ENCODE assay signal across 14 mouse cellular contexts in genomic region chr2:173563336-173563735, GRCm38 (mm10). TPM values are rescaled to one million over a fixed set of nuclear protein-coding genes. Genes with fewer than 3 reads are reported as not detected.
A peak's percentile ranks its signal among the peaks of the same experiment; 100 is the strongest.
DNase-seq lines count a peak whose midpoint lies in the region; ATAC-seq and TF ChIP-seq lines count a peak whose summit lies in the region.
"Had no signal": no experiment of that assay in that cellular context is flagged by ENCODE, and none has a peak within 500 bp of the region (broad histone marks: within the 10 kb centered on the region; RNA-seq: fewer than 3 reads in every experiment).

No protein-coding gene starts in this region.

- no peak overlapping the region for H3K4me2 ChIP-seq in kidney, embryonic 16.5 days (replicated peaks; ENCODE audit: low read depth, low read length)
- H3K4me2 ChIP-seq in midbrain, postnatal 0 days (ENCODE audit: low read depth, low read length, poor library complexity, severe bottlenecking), result no peak overlapping the region
- H3K4me2 ChIP-seq in midbrain, embryonic 13.5 days (replicated peaks), result no peak overlapping the region
- H3K4me2 ChIP-seq in embryonic facial prominence, embryonic 14.5 days (ENCODE audit: low read depth, low read length), result no peak overlapping the region
- no peak overlapping the region for H3K4me2 ChIP-seq in stomach, embryonic 14.5 days (replicated peaks; ENCODE audit: low read depth, low read length)
- H3K4me2 ChIP-seq: liver, embryonic 11.5 days; midbrain, embryonic 12.5 days had no signal

- 0 out of 2 replicates have a peak overlapping the region, but pooled peaks have one; percentile 12 for H3K27ac ChIP-seq in kidney, embryonic 16.5 days (ENCODE audit: low read length)
- H3K27ac ChIP-seq in kidney, adult 2 months (ENCODE audit: insufficient read depth, low read depth, low read length), result no peak overlapping the region
- no peak overlapping the region for H3K27ac ChIP-seq in midbrain, postnatal 0 days (ENCODE audit: low read depth, low read length)
- H3K27ac ChIP-seq in midbrain, embryonic 13.5 days, result no peak overlapping the region
- H3K27ac ChIP-seq in embryonic facial prominence, embryonic 14.5 days (replicated peaks; ENCODE audit: low read depth, low read length), result no peak overlapping the region
- peak overlapping the region; percentile 44; the same call in 1 of the 2 replicates for H3K27ac ChIP-seq in stomach, embryonic 14.5 days (ENCODE audit: low read length)
- no peak overlapping the region for H3K27ac ChIP-seq in thymus, adult 2 months (ENCODE audit: control insufficient read depth, insufficient read depth, low read length)
- H3K27ac ChIP-seq: midbrain, embryonic 12.5 days had no signal

- H3K4me3 ChIP-seq in kidney, embryonic 16.5 days (ENCODE audit: low read length), result no peak overlapping the region
- H3K4me3 ChIP-seq in kidney, adult 2 months (ENCODE audit: insufficient read depth, low read depth, low read length), result no peak overlapping the region
- no peak overlapping the region for H3K4me3 ChIP-seq in midbrain, postnatal 0 days (ENCODE audit: low read depth, low read length)
- no peak overlapping the region for H3K4me3 ChIP-seq in midbrain, embryonic 13.5 days (replicated peaks)
- no peak overlapping the region for H3K4me3 ChIP-seq in embryonic facial prominence, embryonic 14.5 days (ENCODE audit: low read depth, low read length)
- no peak overlapping the region for H3K4me3 ChIP-seq in stomach, embryonic 14.5 days (ENCODE audit: low read depth, low read length)
- H3K4me3 ChIP-seq in thymus, adult 2 months (ENCODE audit: control insufficient read depth, insufficient read depth, low read length), result no peak overlapping the region
- H3K4me3 ChIP-seq: midbrain, embryonic 12.5 days had no signal

- no peak for TF ChIP-seq POLR2A in kidney, adult 2 months (IDR thresholded peaks at IDR 0.05; ENCODE audit: low read depth, low read length)
- TF ChIP-seq POLR2A in thymus, adult 2 months (IDR thresholded peaks at IDR 0.05; ENCODE audit: control insufficient read depth, extremely low read depth, insufficient read depth, low read length, poor library complexity), result no peak

- no peak for DNase-seq in kidney, adult 2 months
- peak; percentile 62 for DNase-seq in midbrain, postnatal 0 days (ENCODE audit: low spot score)
- DNase-seq in embryonic facial prominence, embryonic 14.5 days (ENCODE audit: low spot score), result peak; percentile 55
- DNase-seq in heart, adult 18-20 months, result no peak
- DNase-seq in thymus, adult 2 months, result no peak
- DNase-seq: adrenal gland, postnatal 25 days had no signal

- H3K9ac ChIP-seq in kidney, embryonic 16.5 days (replicated peaks; ENCODE audit: low read length), result no peak overlapping the region
- H3K9ac ChIP-seq in midbrain, postnatal 0 days (replicated peaks; ENCODE audit: low read length, poor library complexity, severe bottlenecking), result no peak overlapping the region
- H3K9ac ChIP-seq in midbrain, embryonic 13.5 days (replicated peaks), result no peak overlapping the region
- no peak overlapping the region for H3K9ac ChIP-seq in embryonic facial prominence, embryonic 14.5 days (ENCODE audit: low read depth, low read length)
- H3K9ac ChIP-seq in stomach, embryonic 14.5 days (replicated peaks; ENCODE audit: low read depth, low read length), result no peak overlapping the region
- H3K9ac ChIP-seq: midbrain, embryonic 12.5 days had no signal

- H3K9me3 ChIP-seq in kidney, embryonic 16.5 days (ENCODE audit: low read length), result no peaks in the 10 kb centered on the region
- H3K9me3 ChIP-seq in midbrain, postnatal 0 days (ENCODE audit: low read length), result no peaks in the 10 kb centered on the region
- H3K9me3 ChIP-seq in midbrain, embryonic 13.5 days, result no peaks in the 10 kb centered on the region
- H3K9me3 ChIP-seq in embryonic facial prominence, embryonic 14.5 days (ENCODE audit: control insufficient read depth, low read length), result no peaks in the 10 kb centered on the region
- H3K9me3 ChIP-seq in stomach, embryonic 14.5 days (ENCODE audit: control insufficient read depth, low read depth, low read length), result no peaks in the 10 kb centered on the region
- H3K9me3 ChIP-seq: midbrain, embryonic 12.5 days had no signal

- no peaks in the 10 kb centered on the region for H3K27me3 ChIP-seq in kidney, embryonic 16.5 days (ENCODE audit: insufficient read depth, low read length)
- H3K27me3 ChIP-seq in kidney, adult 2 months (replicated peaks; ENCODE audit: control insufficient read depth, insufficient read depth, low read length), result no peaks in the 10 kb centered on the region
- no peaks in the 10 kb centered on the region for H3K27me3 ChIP-seq in midbrain, postnatal 0 days (ENCODE audit: insufficient read depth, low read length)
- no peaks in the 10 kb centered on the region for H3K27me3 ChIP-seq in midbrain, embryonic 13.5 days
- H3K27me3 ChIP-seq in embryonic facial prominence, embryonic 14.5 days (replicated peaks; ENCODE audit: control insufficient read depth, insufficient read depth, low read length), result no peaks in the 10 kb centered on the region
- H3K27me3 ChIP-seq in stomach, embryonic 14.5 days (ENCODE audit: control insufficient read depth, insufficient read depth, low read length), result no peaks in the 10 kb centered on the region
- no peaks in the 10 kb centered on the region for H3K27me3 ChIP-seq in thymus, adult 2 months (ENCODE audit: control insufficient read depth, insufficient read depth, low read length)
- H3K27me3 ChIP-seq: midbrain, embryonic 12.5 days had no signal

- H3K4me1 ChIP-seq in kidney, embryonic 16.5 days (ENCODE audit: insufficient read depth, low read length), result peaks cover 16% of the 10 kb centered on the region
- H3K4me1 ChIP-seq in kidney, adult 2 months (ENCODE audit: control insufficient read depth, insufficient read depth, low read length), result no peaks in the 10 kb centered on the region
- no peaks in the 10 kb centered on the region for H3K4me1 ChIP-seq in midbrain, postnatal 0 days (ENCODE audit: insufficient read depth, low read length)
- no peaks in the 10 kb centered on the region for H3K4me1 ChIP-seq in midbrain, embryonic 13.5 days (replicated peaks)
- 0 out of 2 replicates have a peak, but pooled peaks cover 3% of the 10 kb centered on the region for H3K4me1 ChIP-seq in embryonic facial prominence, embryonic 14.5 days (ENCODE audit: control insufficient read depth, insufficient read depth, low read length)
- peaks cover 21% of the 10 kb centered on the region for H3K4me1 ChIP-seq in stomach, embryonic 14.5 days (ENCODE audit: control insufficient read depth, insufficient read depth, low read length)
- H3K4me1 ChIP-seq in thymus, adult 2 months (replicated peaks; ENCODE audit: control insufficient read depth, insufficient read depth, low read length), result peaks cover 11% of the 10 kb centered on the region
- H3K4me1 ChIP-seq: midbrain, embryonic 12.5 days had no signal

- ATAC-seq in kidney, embryonic 16.5 days (ENCODE audit: low FRiP score, low TSS enrichment), result no peak
- ATAC-seq in midbrain, postnatal 0 days (ENCODE audit: low FRiP score), result no peak
- ATAC-seq in midbrain, embryonic 13.5 days, result no peak
- ATAC-seq in embryonic facial prominence, embryonic 14.5 days (ENCODE audit: low read depth), result 0 out of 2 replicates have a peak, but pooled peaks have one; percentile 1
- no peak for ATAC-seq in stomach, embryonic 14.5 days (ENCODE audit: insufficient number of reproducible peaks, insufficient read depth, low FRiP score, low read depth)
- ATAC-seq: inflammation-experienced regulatory T-cells, adult 6 months had no signal

- 70% methylated on average over 7 of the region's 7 CpGs for WGBS in kidney, embryonic 16.5 days
- WGBS in kidney, adult 2 months, result 80% methylated on average over 7 of the region's 7 CpGs
- WGBS in midbrain, postnatal 0 days, result 75% methylated on average over 7 of the region's 7 CpGs
- 76% methylated on average over 7 of the region's 7 CpGs for WGBS in midbrain, embryonic 13.5 days
- 62% methylated on average over 7 of the region's 7 CpGs for WGBS in embryonic facial prominence, embryonic 14.5 days
- 59% methylated on average over 7 of the region's 7 CpGs for WGBS in stomach, embryonic 14.5 days
- WGBS in thymus, adult 2 months, result 85% methylated on average over 7 of the region's 7 CpGs

- no peaks in the 10 kb centered on the region for H3K36me3 ChIP-seq in kidney, embryonic 16.5 days (ENCODE audit: insufficient read depth, low read length)
- H3K36me3 ChIP-seq in kidney, adult 2 months (ENCODE audit: control insufficient read depth, insufficient read depth, low read length), result no peaks in the 10 kb centered on the region
- no peaks in the 10 kb centered on the region for H3K36me3 ChIP-seq in midbrain, postnatal 0 days (ENCODE audit: insufficient read depth, low read length)
- H3K36me3 ChIP-seq in midbrain, embryonic 13.5 days, result no peaks in the 10 kb centered on the region
- H3K36me3 ChIP-seq in embryonic facial prominence, embryonic 14.5 days (ENCODE audit: control insufficient read depth, insufficient read depth, low read length), result no peaks in the 10 kb centered on the region
- no peaks in the 10 kb centered on the region for H3K36me3 ChIP-seq in stomach, embryonic 14.5 days (ENCODE audit: control insufficient read depth, insufficient read depth, low read length)
- no peaks in the 10 kb centered on the region for H3K36me3 ChIP-seq in thymus, adult 2 months (ENCODE audit: control insufficient read depth, insufficient read depth, low read length)
- H3K36me3 ChIP-seq: midbrain, embryonic 12.5 days had no signal

- no peak for TF ChIP-seq CTCF in kidney, adult 2 months (conservative IDR thresholded peaks at IDR 0.05; ENCODE audit: insufficient read depth, insufficient read length, low read depth, low read length)
- peak; percentile 83 for TF ChIP-seq CTCF in midbrain, postnatal 0 days (IDR thresholded peaks at IDR 0.05)
- no peak for TF ChIP-seq CTCF in thymus, adult 2 months (IDR thresholded peaks at IDR 0.05; ENCODE audit: borderline replicate concordance, control insufficient read depth, extremely low read depth, insufficient read depth, low read length, poor library complexity)

RNA-seq across cellular contexts. Expression of gene Ankrd60, which starts 14.8 kb away (rescaled TPM):
- polyA plus RNA-seq in kidney, embryonic 16.5 days (2015; fragmentation: Nextera tagmentation; extraction: Ambion mirVana), result not detected in 2 replicates
- 0.09 and 0.22 TPM in 2 replicates for polyA plus RNA-seq in kidney, adult 2 months (2012; rRNA removed)
- total RNA-seq in midbrain, postnatal 0 days (2014; rRNA removed), result not detected in 2 replicates
- not detected in 2 replicates for polyA plus RNA-seq in midbrain, postnatal 0 days (2015; fragmentation: Nextera tagmentation; extraction: Ambion mirVana)
- polyA plus RNA-seq in midbrain, embryonic 13.5 days (2015; fragmentation: Nextera tagmentation; extraction: Ambion mirVana), result not detected in 2 replicates
- not detected in 2 replicates for polyA plus RNA-seq in embryonic facial prominence, embryonic 14.5 days (2014; fragmentation: Nextera tagmentation; extraction: Ambion mirVana)
- not detected in 2 replicates for polyA plus RNA-seq in stomach, embryonic 14.5 days (2014; fragmentation: Nextera tagmentation; extraction: Ambion mirVana)
- total RNA-seq in heart, adult 18-20 months (2021), result not detected
- polyA plus RNA-seq in thymus, adult 2 months (2012; rRNA removed), result 0.31 TPM in 1 of 2 replicates, not detected in the other
- total RNA-seq: adrenal gland, postnatal 25 days; ES-E14; gastrocnemius, adult 8-10 months had no signal
- polyA plus RNA-seq: inflammation-experienced regulatory T-cells, adult 6 months; liver, embryonic 11.5 days; midbrain, embryonic 12.5 days had no signal

RNA-seq across cellular contexts. Expression of gene 1700021F07Rik, which starts 41.0 kb away (rescaled TPM):
- polyA plus RNA-seq in kidney, embryonic 16.5 days (2015; fragmentation: Nextera tagmentation; extraction: Ambion mirVana), result not detected in 2 replicates
- polyA plus RNA-seq in kidney, adult 2 months (2012; rRNA removed), result not detected in 2 replicates
- not detected in 2 replicates for total RNA-seq in midbrain, postnatal 0 days (2014; rRNA removed)
- not detected in 2 replicates for polyA plus RNA-seq in midbrain, postnatal 0 days (2015; fragmentation: Nextera tagmentation; extraction: Ambion mirVana)
- not detected in 2 replicates for polyA plus RNA-seq in midbrain, embryonic 13.5 days (2015; fragmentation: Nextera tagmentation; extraction: Ambion mirVana)
- polyA plus RNA-seq in embryonic facial prominence, embryonic 14.5 days (2014; fragmentation: Nextera tagmentation; extraction: Ambion mirVana), result not detected in 2 replicates
- not detected in 2 replicates for polyA plus RNA-seq in stomach, embryonic 14.5 days (2014; fragmentation: Nextera tagmentation; extraction: Ambion mirVana)
- total RNA-seq in heart, adult 18-20 months (2021), result not detected
- not detected in 2 replicates for polyA plus RNA-seq in thymus, adult 2 months (2012; rRNA removed)
- total RNA-seq: adrenal gland, postnatal 25 days; ES-E14; gastrocnemius, adult 8-10 months had no signal
- polyA plus RNA-seq: inflammation-experienced regulatory T-cells, adult 6 months; liver, embryonic 11.5 days; midbrain, embryonic 12.5 days had no signal

Comparison
In these comparisons a context has a peak if more than half of its experiments do, and no peak if none do; other contexts are left out.
1. H3K27ac ChIP-seq: peak in kidney, embryonic 16.5 days (single experiment) and stomach, embryonic 14.5 days (single experiment); none in kidney, adult 2 months (single experiment), midbrain, postnatal 0 days (single experiment), midbrain, embryonic 13.5 days (single experiment), embryonic facial prominence, embryonic 14.5 days (single experiment) and thymus, adult 2 months (single experiment).
2. DNase-seq: peak in midbrain, postnatal 0 days (single experiment) and embryonic facial prominence, embryonic 14.5 days (single experiment); none in kidney, adult 2 months (single experiment), heart, adult 18-20 months (0 of 2) and thymus, adult 2 months (single experiment).